Mouse (Mus musculus): ENCODE results near the gene Aarsd1. TPM values are rescaled to one million over a fixed set of nuclear protein-coding genes. Genes with fewer than 3 reads are reported as not detected.

Gene Aarsd1
- polyA plus RNA-seq, 1 experiment from 2014 or later, result 12.0 TPM

DNA sequence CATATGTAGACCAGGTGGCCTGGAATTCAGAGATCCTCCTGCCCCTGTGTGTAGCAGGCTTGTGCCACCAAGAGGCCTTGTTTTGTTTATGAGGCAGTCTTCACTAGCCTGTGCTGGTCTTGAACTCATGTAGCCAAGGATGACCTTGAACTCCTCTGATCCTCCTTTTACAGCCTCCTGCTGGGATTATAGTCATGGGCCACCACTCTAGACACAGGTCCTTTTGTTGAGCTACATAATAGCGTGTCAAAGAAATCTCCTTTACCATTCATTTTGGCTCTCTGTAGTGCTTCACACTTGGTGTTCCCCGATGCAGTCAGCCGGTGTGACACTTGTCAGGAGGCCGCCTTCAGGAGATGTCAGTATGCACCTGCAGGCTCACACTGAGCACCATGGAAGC, 19.5 kb upstream of the Aarsd1 start:
- Histone ChIP-seq H3K36me3 (ENCODE audit: inconsistent target) (peaks cover 24% of the 10 kb centered on the region), H3K27ac (no peak overlapping the region), H3K4me3 (ENCODE audit: inconsistent target) (no peak overlapping the region), H3K79me2 (ENCODE audit: inconsistent target) (no peaks in the 10 kb centered on the region)
- WGBS (ENCODE audit: missing documents), result 98% methylated on average over 4 of the region's 4 CpGs

DNA sequence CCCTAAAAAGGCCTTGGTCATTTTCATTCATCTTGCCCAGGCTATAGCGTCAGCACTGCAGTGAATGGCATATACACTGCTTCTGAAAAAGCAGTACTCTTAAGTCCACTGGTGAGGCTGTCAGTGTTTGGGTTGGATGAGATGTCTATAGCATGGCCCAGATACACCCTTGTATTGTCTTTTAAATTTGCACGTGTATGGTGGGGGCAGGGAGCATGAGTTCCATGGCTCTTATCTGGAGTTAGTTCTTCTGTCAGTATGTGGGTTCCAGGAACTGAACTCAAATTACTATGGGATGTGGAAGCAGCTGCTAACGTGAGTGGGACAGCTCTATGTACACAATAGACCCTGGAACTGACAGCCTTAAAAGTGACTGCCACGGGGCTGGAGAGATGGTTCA, 18.4 kb upstream of the Aarsd1 start:
- 85% methylated on average over 4 of the region's 4 CpGs for WGBS (ENCODE audit: missing documents)
- Histone ChIP-seq H3K79me2 (ENCODE audit: inconsistent target) (no peaks in the 10 kb centered on the region), H3K27ac (no peak overlapping the region), H3K4me3 (ENCODE audit: inconsistent target) (no peak overlapping the region), H3K36me3 (ENCODE audit: inconsistent target) (peaks cover 35% of the 10 kb centered on the region)

DNA sequence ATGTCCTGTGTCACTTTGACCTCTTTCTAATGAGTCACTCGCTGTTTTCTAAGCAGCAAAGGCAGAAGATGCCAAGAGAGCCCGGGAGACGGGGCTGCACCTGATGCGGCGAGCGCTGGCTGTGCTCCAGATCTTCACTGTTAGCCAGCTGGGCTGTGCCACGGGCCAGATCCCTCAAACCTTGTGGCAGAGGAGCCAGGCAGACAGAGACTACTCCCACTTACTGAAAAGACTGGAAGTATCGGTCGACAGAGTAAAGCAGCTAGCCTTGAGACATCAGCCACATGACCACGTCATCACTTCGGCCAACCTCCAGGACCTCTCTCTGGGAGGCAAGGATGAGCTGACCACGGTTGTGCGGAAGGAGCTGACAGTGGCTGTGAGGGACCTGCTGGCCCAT, 16.0 kb upstream of the Aarsd1 start:
- 96% methylated on average over 13 of the region's 13 CpGs for WGBS (ENCODE audit: missing documents)
- H3K4me3 ChIP-seq (ENCODE audit: inconsistent target), result no peak overlapping the region
- peaks cover 53% of the 10 kb centered on the region for H3K36me3 ChIP-seq (ENCODE audit: inconsistent target)
- no peak overlapping the region for H3K27ac ChIP-seq
- H3K79me2 ChIP-seq (ENCODE audit: inconsistent target), result peaks cover 4% of the 10 kb centered on the region; the same call in 1 of the 2 replicates

DNA sequence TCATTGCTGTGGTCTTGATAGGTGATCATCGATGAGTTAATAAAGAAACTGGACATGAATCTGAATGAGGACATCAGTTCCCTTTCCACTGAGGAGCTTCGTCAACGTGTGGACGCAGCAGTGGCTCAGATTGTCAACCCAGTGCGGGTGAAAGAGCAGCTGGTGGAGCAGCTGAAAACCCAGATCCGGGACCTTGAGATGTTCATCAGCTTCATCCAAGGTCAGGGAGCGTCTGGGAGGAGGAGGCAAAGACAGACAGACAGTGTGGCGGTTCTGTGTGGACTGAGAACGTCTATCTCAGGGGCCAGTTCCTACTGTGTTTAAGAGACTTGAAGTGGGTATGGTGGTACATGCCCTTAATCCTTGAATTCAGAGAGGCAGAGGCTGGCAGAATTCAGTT, 13.9 kb upstream of the Aarsd1 start:
- H3K4me3 ChIP-seq (ENCODE audit: inconsistent target), result no peak overlapping the region
- H3K27ac ChIP-seq, result no peak overlapping the region
- 98% methylated on average over 9 of the region's 9 CpGs for WGBS (ENCODE audit: missing documents)
- peaks cover 24% of the 10 kb centered on the region; the same call in 1 of the 2 replicates for H3K79me2 ChIP-seq (ENCODE audit: inconsistent target)
- H3K36me3 ChIP-seq (ENCODE audit: inconsistent target), result peaks cover 53% of the 10 kb centered on the region

DNA sequence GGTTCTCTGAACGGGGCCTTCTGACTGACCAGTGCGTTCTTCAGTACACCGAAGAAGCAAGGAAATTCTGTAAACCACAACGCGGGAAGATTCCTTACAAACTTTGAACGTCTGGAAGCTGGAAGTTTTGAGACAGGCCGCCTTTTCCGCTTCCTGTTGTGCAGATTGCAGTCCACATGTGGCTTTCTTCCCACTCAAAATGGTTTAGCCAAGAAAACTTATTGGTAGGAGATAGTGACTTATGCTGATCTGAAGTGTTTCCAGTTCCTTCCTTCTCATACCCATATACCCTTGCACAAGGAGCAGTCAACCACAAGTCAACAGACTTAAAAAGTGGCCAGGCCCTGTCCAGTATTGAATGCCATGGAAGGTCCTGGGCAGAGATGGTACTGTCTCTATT, 8.8 kb upstream of the Aarsd1 start:
- Histone ChIP-seq H3K4me3 (ENCODE audit: inconsistent target) (peak overlapping the region; percentile 64; the same call in 1 of the 2 replicates), H3K27ac (no peak overlapping the region), H3K79me2 (ENCODE audit: inconsistent target) (peaks cover 34% of the 10 kb centered on the region), H3K36me3 (ENCODE audit: inconsistent target) (peaks cover 22% of the 10 kb centered on the region)
- 55% methylated on average over 8 of the region's 8 CpGs for WGBS (ENCODE audit: missing documents)

DNA sequence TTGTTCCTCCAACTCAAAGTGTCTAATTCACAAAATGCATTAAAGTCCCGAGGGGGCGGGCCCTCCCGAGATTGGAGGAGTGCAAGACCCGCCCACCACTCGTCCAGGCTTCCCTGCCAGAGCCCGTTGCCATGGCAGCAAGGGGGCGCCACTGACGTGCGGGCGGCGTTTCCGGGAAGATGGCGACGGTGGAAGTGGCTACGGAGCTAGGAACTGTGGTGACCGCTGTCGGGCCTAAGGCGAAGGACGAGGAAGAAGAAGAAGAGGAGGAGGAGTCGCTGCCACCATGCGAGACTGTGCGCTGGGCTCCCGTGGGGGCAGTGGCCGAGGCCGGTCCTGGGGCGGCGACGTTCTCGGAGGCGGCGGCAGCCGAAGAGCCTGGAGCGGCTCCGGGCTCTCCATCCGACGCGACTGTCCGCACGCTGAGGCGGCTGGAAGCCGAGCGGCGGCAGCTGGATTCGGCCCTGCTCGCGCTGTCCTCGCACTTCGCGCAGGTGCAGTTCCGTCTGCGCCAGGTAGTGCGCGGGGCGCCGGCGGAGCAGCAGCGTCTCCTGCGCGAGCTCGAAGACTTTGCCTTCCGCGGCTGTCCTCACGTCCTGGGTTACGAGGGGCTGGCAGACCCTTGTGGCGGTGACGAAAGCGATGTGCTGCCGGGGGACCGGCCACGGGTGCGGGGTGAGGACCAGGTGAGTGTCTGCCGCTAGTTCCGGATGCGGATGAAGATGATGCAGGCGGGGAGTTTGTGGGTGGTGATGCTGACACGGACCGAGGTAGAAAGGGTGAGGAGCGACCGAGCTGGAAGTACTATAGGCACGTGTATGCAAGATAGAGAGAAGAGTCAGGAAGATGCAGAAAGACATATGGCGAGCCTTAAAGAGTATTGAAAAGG, 7.8 kb upstream of the Aarsd1 start, which contains the start of the genes Rundc1 and Ptges3l:
Gene Rundc1, plus strand, starts transcription at position 161 of the 889 bp plus-strand sequence.
Gene Ptges3l, minus strand, starts transcription at position 409 of the 889 bp plus-strand sequence.
- Histone ChIP-seq H3K4me3 (ENCODE audit: inconsistent target) (peak within 1 kb of the TSS; percentile 64), H3K27ac (peak within 1 kb of the TSS; percentile 65), H3K36me3 (ENCODE audit: inconsistent target) (peaks cover 12% of the 10 kb centered on the region), H3K79me2 (ENCODE audit: inconsistent target) (peaks cover 34% of the 10 kb centered on the region)
- WGBS (ENCODE audit: missing documents), result under 1% methylated on average over 79 of the region's 81 CpGs

DNA sequence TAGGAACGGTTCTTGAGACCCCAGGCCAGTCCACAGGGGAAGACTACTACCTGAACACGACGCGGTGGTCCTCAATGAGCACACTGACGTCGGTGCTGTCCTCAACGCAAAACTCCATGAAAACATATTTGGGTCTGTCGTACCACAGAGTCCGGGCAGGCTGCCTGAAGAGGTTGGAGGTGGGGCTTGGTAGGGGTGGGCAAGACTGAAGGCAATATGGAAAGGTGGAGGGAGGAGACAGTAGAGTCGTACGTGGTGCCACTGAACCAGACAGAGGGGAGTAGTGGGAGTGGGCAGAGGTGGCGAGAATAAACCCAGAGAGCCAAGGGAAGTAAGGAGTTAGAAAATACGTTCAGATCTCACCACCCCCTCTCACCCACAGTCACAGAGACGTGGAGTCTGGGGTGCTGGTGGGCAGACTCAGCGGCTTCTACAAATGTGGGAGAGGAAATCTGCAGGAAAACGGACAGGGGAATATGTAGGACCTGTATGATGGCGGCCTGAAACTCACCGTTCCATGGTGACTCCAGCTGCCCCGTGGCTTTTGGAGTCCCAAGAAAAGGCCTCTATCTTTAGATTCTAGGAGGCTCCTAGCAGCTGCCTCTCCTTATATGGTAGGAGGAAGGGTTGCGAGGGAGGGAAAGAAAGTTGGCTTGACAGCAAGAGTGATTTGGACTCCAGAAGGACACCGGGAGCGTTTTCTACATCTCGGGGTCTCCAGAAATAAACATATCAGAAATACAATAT, 6.9 kb upstream of the Aarsd1 start, which contains the start of gene Gm27029:
Gene Gm27029, minus strand, starts transcription at position 692 of the 747 bp plus-strand sequence.
- Histone ChIP-seq H3K4me3 (ENCODE audit: inconsistent target) (peak within 1 kb of the TSS; percentile 64), H3K27ac (peak within 1 kb of the TSS; percentile 65), H3K36me3 (ENCODE audit: inconsistent target) (peaks cover 3% of the 10 kb centered on the region; the same call in 1 of the 2 replicates), H3K79me2 (ENCODE audit: inconsistent target) (peaks cover 34% of the 10 kb centered on the region)
- WGBS (ENCODE audit: missing documents), result 9% methylated on average over 23 of the region's 23 CpGs

DNA sequence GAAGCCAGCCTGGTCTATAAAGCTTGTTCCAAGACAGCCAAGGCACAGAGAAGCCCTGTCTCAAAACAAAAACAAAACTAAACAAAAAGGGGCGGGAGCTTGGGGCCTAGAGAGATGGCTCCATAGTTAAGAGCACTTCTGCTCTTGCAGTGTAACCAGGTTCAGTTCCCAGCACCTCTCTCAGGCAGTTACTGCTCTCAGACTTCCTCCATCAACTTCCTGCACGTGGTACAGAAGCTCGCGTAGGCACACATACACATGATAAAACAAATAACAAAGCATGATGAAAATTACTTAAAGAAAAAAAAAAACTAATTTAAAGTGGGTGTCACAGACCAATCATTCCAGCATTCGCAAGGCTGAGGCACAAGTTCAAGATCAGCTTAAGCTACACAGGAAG, 2.7 kb upstream of the Aarsd1 start:
- H3K79me2 ChIP-seq (ENCODE audit: inconsistent target), result no peaks in the 10 kb centered on the region; the same call in 1 of the 2 replicates
- H3K4me3 ChIP-seq (ENCODE audit: inconsistent target), result no peak overlapping the region
- H3K27ac ChIP-seq, result no peak overlapping the region
- no peaks in the 10 kb centered on the region for H3K36me3 ChIP-seq (ENCODE audit: inconsistent target)
- 97% methylated on average over 3 of the region's 5 CpGs for WGBS (ENCODE audit: missing documents)

DNA sequence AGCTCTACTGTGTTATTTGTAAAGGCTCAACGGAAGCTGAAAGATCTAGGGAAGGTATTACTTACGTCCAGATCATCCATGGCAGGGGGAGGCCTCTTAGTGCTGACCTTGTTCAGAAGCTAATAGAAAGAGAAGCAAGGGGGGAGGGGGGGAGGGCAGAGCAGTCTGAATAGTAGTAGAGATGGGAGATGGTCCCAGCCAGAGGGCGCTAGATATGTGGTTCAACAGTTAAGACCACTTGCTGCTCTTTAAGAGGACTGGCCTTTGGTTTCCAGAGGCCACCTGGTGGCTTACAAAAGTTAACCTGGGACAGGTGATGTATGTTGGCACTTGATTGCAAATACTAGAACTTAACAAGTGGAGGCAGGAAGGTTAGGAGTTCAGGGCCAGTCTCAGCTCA, 2.2 kb upstream of the Aarsd1 start:
- no peaks in the 10 kb centered on the region for H3K36me3 ChIP-seq (ENCODE audit: inconsistent target)
- WGBS (ENCODE audit: missing documents), result 88% methylated on average over 3 of the region's 3 CpGs

DNA sequence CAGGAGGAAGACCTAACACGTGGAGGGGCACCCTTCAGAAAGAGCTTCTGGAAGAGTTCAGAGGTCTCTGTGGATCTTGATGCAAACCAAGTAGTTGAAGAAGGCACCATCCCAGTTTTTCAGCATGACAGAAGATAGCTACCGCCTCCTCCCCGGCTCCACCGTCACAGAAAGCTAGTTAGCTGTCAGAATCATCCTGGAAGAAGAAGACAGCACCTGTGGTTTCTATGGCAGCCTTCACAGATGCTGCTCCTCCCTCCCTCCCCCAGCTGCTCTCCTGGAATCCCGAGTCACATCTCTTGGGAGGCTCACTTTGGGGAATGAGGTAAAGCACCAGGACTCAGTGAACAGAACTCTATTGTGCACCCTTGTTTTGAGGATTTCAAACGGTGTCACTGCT, 1.6 kb upstream of the Aarsd1 start:
- H3K36me3 ChIP-seq (ENCODE audit: inconsistent target), result no peaks in the 10 kb centered on the region
- no peak overlapping the region for H3K4me3 ChIP-seq (ENCODE audit: inconsistent target)
- H3K79me2 ChIP-seq (ENCODE audit: inconsistent target), result no peaks in the 10 kb centered on the region; the same call in 1 of the 2 replicates
- H3K27ac ChIP-seq, result no peak overlapping the region
- 86% methylated on average over 6 of the region's 6 CpGs for WGBS (ENCODE audit: missing documents)

More for the DNA sequence above, 2.2 kb upstream of the Aarsd1 start:
- H3K79me2 ChIP-seq (ENCODE audit: inconsistent target), result no peaks in the 10 kb centered on the region; the same call in 1 of the 2 replicates
- no peak overlapping the region for H3K4me3 ChIP-seq (ENCODE audit: inconsistent target)
- H3K27ac ChIP-seq, result no peak overlapping the region

DNA sequence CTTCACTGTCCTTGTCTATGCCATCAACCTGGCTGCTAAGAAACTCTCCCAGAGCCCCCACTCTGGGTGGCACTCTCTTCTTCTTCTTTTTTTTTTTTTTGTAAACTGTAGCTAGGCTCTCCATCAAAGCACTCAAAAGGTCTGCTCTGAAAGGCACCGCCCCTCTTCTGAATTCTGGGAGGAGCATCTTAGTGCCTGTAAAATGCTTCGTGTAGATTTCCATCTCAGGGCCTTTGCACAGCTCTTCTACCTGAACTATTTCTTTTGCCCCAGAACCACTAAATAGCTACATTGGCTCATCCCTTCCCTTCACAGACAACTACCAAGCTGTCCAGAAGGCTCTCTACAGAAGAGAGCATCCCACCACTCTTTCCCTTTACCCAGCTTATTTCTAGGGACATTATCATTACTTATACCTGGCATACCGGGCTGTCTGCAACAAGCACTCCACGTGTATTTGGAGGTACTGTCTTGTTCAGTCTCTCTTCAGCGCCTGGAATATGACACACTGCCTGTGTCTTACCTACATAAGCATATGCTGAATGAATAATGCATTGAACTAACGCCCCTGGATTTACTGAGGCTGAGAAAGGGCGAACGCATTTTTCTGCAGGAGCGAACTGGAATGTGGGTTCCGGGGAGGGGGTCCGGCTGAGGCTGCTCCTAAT, 848 bp downstream of the Aarsd1 start:
- Histone ChIP-seq H3K27ac (peak overlapping the region; percentile 21; the same call in 1 of the 2 replicates), H3K4me3 (ENCODE audit: inconsistent target) (peak overlapping the region; percentile 78), H3K79me2 (ENCODE audit: inconsistent target) (no peaks in the 10 kb centered on the region; the same call in 1 of the 2 replicates), H3K36me3 (ENCODE audit: inconsistent target) (0 out of 2 replicates have a peak, but pooled peaks cover 7% of the 10 kb centered on the region)
- 3% methylated on average over 11 of the region's 11 CpGs for WGBS (ENCODE audit: missing documents)

DNA sequence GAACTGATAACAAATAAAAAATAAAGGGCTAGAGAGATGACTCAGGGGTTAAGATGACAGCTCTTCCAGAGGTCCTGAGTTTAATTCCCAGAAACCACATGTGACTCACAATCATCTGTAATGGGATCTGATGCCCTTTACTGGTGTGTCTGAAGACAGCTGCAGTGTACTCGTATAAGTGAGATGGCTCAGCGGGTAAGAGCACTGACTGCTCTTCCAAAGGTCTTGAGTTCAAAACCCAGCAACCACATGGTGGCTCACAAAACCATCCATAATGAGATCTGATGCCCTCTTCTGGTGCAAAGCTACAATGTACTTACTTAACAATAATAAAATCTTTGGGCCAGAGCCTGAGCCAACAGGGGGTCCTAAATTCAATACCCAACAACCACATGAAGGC, 2.1 kb downstream of the Aarsd1 start:
- no peaks in the 10 kb centered on the region; the same call in 1 of the 2 replicates for H3K79me2 ChIP-seq (ENCODE audit: inconsistent target)
- 100% methylated on average over 2 of the region's 2 CpGs for WGBS (ENCODE audit: missing documents)
- H3K27ac ChIP-seq, result no peak overlapping the region
- no peak overlapping the region for H3K4me3 ChIP-seq (ENCODE audit: inconsistent target)
- H3K36me3 ChIP-seq (ENCODE audit: inconsistent target), result 0 out of 2 replicates have a peak, but pooled peaks cover 15% of the 10 kb centered on the region

DNA sequence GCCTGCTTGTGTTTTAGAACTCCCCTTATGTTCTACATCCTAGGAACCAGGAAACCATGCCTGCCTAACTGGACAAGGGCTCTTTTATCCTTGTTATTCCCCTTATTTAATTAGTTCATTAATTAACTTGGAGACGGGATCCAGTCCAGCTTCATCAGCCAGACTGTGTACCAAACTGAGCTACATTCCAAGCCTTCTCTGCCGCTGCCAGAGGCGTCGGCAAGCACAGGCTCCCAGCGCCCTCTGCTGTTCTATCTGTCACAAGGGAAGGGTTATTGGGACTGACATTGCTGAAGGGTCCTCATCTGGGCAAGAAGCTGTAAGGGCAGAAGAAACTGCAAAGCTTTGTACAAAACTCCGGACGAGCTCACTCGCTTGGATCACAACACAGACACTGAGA, 22.3 kb downstream of the Aarsd1 start:
- H3K4me3 ChIP-seq (ENCODE audit: inconsistent target), result no peak overlapping the region
- WGBS (ENCODE audit: missing documents), result 5% methylated on average over 8 of the region's 8 CpGs
- no peaks in the 10 kb centered on the region for H3K36me3 ChIP-seq (ENCODE audit: inconsistent target)
- no peak overlapping the region for H3K27ac ChIP-seq
- no peaks in the 10 kb centered on the region for H3K79me2 ChIP-seq (ENCODE audit: inconsistent target)

DNA sequence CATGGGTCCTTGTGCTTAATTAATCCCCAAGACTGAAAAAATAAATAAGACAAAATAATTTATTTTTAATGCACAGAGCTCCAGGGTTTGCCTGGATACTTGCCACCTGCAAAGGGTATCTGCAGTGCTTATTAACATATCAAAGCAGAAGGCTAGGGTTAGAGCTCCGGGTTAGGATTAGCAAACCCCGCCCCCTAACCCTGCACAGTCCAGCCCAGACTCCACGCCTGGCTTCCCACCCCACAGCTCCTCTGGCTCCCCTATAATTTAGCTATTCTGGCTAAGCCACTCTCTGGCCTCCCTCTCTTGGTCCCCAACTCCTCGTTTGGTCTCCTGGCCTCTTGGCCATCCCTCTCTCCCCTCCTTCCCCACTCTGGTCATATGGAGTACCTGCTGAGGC, 35.6 kb downstream of the Aarsd1 start:
- 51% methylated on average over 4 of the region's 4 CpGs for WGBS (ENCODE audit: missing documents)
- Histone ChIP-seq H3K27ac (no peak overlapping the region), H3K79me2 (ENCODE audit: inconsistent target) (no peaks in the 10 kb centered on the region), H3K36me3 (ENCODE audit: inconsistent target) (no peaks in the 10 kb centered on the region), H3K4me3 (ENCODE audit: inconsistent target) (no peak overlapping the region)

Data from macrophage (primary cell).